Mouse (Mus musculus) mouse trophoblast stem cell (cell line): Measurements from ENCODE around the gene Tuba4a.

Experiments used
- in situ Hi-C, 2 experiments: fragments of 300-500 bp; cut with MseI, MboI; formaldehyde crosslinking; loops; 2 replicates in 1 of 2; 3 replicates in 1 of 2; pipeline ENCODE4 v1.15.1; 2025

The Tuba4a gene

GRCm38 (mm10) chr1:75212542-75212941, 7.1 kb downstream of the Tuba4a start:
- in situ Hi-C loops = no loop called here

DNA sequence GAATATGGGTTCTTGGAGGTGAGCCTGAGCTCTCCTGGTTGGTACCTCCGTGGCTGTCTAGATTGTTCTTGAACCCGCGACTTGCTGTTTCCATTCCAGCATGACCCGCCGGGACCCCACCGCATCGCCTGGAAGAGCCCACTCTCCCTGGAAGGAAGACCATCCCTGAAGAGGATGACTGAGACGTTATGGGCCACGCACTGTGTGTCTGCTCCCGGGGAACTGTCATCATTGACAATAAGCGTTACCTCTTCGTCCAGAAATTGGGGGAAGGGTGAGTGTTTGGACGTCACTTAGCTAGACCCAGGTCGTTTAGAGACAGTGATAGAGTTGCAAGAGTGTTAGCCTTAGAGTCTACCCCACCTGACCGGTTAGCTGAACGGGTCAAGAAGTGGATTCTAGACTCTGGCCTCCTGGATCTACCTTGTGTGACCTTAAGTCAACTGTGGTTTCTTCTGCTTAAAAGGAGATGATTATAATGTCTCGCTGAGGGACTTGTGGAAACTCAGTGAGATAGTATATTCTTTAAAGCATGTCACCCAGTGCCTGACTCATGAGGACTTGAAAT, 8.4 kb downstream of the Tuba4a start:
- in situ Hi-C loops = no loop called here

- in situ Hi-C loops = no loop called here
Observed at GRCm38 (mm10) chr1:75210136-75211087, 9.3 kb downstream of the Tuba4a start, which contains the start of the genes Glb1l and Stk16. Gene Glb1l (minus strand): TSS chr1:75210813. Gene Stk16 (plus strand): TSS chr1:75210838.

- in situ Hi-C loops = no loop called here
Observed at GRCm38 (mm10) chr1:75208967-75209678, 10.5 kb downstream of the Tuba4a start.

GRCm38 (mm10) chr1:75201236-75201635, 18.4 kb downstream of the Tuba4a start:
- in situ Hi-C loops = no loop called here

DNA sequence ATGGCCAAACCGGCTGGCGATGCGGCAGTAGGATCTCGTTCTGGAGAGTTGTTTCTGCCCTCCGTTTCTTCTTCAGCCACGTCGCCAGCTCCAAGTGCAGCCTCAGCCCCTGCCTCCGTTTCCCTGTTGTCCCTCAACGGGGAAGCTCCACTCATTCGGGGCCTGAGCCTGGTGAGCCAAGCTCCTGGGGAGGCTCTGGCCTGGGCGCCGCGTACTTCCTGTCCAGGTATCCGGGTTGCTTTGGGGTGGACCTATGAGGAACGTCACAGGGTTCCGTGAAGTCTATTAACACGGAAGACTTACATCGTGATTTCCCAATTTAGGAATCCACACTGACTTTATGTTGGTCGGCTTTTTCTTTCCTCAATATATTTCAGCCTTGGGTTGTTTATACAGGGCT, 27.2 kb downstream of the Tuba4a start:
- in situ Hi-C loops = no loop called here

GRCm38 (mm10) chr1:75191622-75192402, 27.9 kb downstream of the Tuba4a start, which contains the start of the genes Ankzf1 and Atg9a:
Gene Ankzf1 (plus strand): TSS chr1:75192151.
Gene Atg9a (minus strand): TSS chr1:75192196.
- in situ Hi-C loops = no loop called here

DNA sequence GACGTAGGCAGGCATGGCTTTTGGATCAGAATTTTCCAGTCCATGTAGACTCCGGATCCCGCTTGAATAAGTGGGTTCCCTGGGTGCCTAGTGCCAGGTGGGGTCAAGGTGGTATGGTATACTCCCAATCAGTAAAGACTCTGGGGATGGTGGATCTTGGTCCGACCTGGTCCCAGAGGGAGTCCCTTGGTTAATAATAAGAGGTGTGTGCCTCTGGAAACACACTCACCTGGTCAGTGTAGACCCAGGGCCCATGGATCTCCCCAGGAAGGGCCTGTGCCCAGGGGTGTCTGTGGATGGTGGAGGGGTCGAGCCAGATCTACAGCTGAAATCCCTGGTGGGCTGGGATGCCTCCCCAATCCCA, 28.4 kb downstream of the Tuba4a start:
- in situ Hi-C loops = no loop called here

- in situ Hi-C loops = no loop called here
Observed at GRCm38 (mm10) chr1:75190577-75190976, 29.1 kb downstream of the Tuba4a start.

DNA sequence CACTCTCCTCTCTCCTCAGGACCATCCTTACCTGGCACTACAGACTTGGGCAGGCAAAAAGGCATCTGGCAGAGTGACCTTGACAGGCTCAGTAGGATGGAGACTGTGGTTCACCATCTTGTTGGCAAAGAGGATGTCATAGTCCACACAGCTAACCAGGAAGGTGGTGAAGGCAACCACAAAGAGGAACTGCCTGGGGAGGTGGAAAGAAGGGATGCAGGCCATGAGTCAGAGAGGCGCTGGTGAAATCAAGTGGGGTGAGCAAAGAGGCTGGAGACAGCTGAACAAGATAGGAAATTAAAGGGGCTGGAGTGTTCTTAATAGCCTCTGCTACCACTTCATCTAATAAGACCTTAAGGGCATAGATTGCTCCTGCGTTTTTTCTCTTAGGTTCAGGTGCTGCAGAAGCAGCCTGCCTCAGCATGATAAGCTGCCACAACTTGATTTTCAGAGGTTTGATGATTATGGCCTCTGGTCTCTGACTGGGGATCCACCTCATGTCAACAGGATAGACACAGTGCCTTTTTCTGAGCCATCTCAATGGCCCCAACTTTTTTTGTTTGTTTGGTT, 31.7 kb downstream of the Tuba4a start:
- in situ Hi-C loops = no loop called here

GRCm38 (mm10) chr1:75187126-75187525, 32.5 kb downstream of the Tuba4a start:
- in situ Hi-C loops = no loop called here

DNA sequence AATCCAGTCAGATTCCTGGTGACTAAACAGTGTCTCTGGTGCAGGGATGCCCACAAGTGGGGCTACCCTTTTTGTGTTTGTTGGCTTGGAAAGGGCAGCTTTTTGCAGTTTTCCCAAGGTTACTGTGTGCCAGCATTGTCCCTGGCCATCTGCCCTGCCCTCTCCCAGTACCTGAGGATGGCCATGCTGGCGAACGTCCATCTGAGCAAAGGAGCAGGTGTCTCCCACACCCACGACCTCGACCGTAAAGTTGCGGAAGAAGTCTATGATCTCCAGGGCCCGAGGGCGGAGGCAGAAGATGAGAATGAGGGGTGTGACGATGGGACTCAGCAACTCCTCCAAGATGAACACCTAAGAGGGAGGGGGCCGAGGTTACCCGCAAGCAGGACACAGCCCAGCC, 34.2 kb downstream of the Tuba4a start:
- in situ Hi-C loops = no loop called here

DNA sequence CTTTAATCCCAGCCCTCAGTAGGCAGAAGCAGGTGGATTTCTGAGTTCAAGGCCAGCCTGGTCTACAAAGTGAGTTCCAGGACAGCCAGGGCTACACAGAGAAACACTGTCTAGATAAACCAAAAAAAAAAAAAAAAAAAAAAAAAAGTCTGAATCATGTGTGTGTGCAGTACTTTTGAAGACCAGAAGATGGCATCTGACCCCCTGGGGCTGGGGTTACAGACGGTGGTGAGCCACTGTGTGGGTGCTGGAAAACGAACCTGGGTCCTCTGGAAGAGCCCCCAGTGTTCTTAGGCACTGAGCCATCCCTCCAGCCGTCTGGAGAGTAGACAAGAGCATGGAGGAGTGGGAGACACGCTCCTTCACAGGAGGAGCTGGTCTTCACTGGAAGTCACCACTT, 37.5 kb downstream of the Tuba4a start:
- in situ Hi-C loops = no loop called here

DNA sequence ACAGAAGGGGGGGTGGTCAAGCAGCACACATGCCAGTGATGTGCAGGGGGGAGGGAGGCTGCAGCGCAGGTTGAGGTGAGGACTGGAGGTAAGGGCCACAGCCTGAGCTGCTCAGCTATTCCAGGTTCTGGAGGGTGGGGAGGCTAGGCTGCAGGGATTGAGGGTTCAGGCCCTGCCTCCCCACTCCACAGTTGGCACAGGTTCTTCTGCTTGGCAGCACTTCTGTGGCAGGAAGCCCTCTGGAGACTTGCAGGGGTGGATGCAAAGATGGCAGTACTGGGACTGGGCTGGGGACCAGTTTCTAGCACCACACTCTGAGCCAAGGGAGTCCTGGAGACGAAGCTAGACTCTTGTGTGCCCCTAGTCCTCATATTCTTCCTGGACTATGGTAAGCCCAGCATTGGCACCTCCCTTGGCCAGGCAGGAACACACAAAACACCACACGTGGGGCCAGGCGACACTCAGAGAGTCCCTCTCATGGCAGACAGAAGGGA, 38.2 kb downstream of the Tuba4a start:
- in situ Hi-C loops = no loop called here

- in situ Hi-C loops = no loop called here
Observed at GRCm38 (mm10) chr1:75180741-75181140, 38.9 kb downstream of the Tuba4a start.

DNA sequence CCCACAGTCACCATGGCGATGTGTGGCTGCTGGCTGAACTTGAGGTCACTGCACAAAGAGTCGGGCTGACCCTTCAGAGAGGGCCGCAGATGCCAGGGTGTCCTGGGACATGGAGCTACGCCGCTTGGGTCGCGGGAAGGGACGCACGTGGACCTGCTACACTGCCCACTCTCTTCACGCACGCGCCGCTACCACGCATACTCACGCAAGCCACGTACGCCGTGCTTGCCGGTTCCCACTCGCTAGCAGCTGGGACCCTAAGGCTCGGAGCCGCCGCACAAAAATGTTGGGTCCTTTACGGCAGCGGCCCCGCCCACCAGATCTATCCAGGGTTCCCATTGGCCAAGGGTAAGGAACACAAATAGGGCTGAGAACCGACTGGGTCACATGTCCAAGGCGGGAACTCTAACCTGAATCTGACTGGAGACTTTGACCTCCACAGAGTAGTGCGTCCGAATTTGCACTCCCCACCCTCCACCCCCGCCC, 39.5 kb downstream of the Tuba4a start, which contains the start of gene Abcb6:
Gene Abcb6 (minus strand): TSS at position 288 of the 486 bp plus-strand sequence.
- in situ Hi-C loops = no loop called here

GRCm38 (mm10) chr1:75179334-75180104, 40.1 kb downstream of the Tuba4a start:
- in situ Hi-C loops = no loop called here

GRCm38 (mm10) chr1:75168472-75169464, 50.9 kb downstream of the Tuba4a start, which contains the start of gene Zfand2b:
Gene Zfand2b (plus strand): TSS chr1:75168646.
- in situ Hi-C loops = no loop called here

- in situ Hi-C loops = no loop called here
Observed at GRCm38 (mm10) chr1:75168093-75168471, 51.6 kb downstream of the Tuba4a start.
